Mouse (Mus musculus) gastrocnemius, postnatal 10 days (tissue): ENCODE data around the gene Frmd4b. TPM values are rescaled to one million over a fixed set of nuclear protein-coding genes. Genes with fewer than 3 reads are reported as not detected.

Experiments used
- DNase-seq: peaks from one replicate; pipeline ENCODE4 v3.0.0; 2021; ENCODE audit warnings: mixed read lengths
- long read RNA-seq, 2 experiments: library from polyadenylated mRNA; stranded (forward); transcript quantifications; one replicate each; pipeline ENCODE4 v2.0.0; 2021
- total RNA-seq, 2 experiments: library from RNA; stranded (reverse); gene quantifications; 2 replicates each; pipeline ENCODE4 v1.2.3; 2021

The Frmd4b gene
- 10 to 100 TPM; 20.2 to 25.4 TPM for total RNA-seq
- long read RNA-seq, experiment 1, full-length matches to known transcripts, result 7 of 16 reads
- long read RNA-seq, experiment 1, partial matches to known transcripts, result 0 of 16 reads
- long read RNA-seq, experiment 1, other reads (novel, unspliced or antisense), result 9 of 16 reads
- long read RNA-seq, experiment 2, full-length matches to known transcripts, result 4 of 16 reads
- long read RNA-seq, experiment 2, partial matches to known transcripts, result 1 of 16 reads
- long read RNA-seq, experiment 2, other reads (novel, unspliced or antisense), result 11 of 16 reads

DNA sequence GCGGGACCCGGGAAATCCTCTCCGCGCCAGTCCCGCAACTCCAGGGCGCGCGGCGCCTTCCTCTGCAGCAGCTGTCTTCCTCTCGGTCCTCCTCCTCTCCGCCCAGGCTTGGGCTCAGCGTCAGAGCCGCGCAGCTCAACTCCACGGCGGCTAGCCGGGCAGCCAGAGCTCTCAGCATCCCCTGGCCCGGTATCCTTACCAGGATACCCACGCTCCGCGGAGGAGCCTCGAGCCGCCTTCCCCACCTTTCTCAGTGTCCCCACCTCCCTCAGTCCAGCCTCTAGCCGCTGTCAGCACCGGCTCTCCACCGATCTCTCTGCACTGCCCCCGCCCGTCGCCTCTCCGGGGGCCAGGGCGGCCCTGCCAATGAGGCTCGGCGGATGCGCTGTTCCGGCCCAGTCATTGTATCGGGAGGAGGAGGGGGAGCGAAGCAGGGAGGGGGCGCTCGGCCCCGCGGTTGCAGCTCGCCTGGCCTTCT, at the start of gene Frmd4b:
TSS of gene Frmd4b (minus strand) at position 276 of the 478 bp plus-strand sequence.
- DNase-seq, result peak; percentile 47

DNA sequence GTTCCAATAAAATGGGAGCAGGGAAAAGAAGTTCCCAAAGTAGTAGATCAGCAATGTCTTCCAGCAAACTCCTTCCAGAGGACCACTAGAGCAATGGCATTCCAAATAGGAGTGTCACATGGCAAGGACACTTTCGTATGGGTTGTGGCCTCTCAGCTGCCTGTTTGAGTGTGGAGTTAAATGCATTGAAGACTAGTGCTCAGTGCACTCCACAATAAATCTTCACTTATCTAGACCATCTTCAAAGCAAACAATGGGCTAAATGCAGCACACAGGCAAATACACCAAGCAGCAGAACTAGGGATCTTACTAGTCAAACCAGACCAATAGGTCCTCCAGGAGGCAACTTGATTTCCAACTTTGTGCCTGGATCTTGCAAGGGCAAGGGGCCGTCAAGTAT, 49.1 kb upstream of the Frmd4b start:
- DNase-seq, result no peak

DNA sequence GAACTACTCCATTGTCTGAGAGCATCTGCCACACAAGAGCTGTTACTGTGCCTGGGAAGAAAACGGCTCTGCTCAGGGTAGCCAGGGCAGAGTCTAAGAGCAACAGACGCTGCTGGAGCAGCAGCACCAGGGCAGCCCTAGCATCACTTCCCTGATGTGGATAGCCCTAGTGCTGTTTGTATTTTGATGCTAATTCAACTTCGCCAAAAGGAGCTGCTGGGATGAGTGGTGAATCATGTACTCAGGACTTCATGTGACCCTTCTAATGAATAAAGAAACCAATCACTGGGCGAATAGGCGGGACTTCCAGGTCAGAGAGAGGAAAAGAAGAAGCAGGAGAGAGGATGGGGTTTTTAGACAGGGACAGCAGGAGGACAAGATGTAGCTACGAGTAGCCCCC, 41.6 kb upstream of the Frmd4b start:
- DNase-seq, result no peak

DNA sequence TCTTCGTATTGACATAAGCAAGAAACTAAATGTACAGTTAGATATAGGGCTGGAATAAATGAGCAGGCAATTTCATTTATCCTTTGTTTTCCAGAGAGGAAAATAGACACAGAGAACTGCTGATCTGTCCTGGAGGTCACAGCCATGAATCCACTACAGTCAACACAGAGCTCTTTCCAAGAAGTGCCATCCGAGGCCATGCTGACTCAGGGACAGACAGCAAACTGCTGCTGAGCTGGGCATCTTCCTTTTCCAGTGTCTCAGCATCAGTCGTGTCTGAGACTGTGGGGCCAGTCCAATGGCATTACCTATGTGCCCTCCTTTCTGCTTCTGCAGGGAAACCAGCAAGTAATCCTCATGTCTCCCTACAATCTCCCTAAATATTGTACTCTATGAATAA, 38.6 kb upstream of the Frmd4b start:
- no peak for DNase-seq

DNA sequence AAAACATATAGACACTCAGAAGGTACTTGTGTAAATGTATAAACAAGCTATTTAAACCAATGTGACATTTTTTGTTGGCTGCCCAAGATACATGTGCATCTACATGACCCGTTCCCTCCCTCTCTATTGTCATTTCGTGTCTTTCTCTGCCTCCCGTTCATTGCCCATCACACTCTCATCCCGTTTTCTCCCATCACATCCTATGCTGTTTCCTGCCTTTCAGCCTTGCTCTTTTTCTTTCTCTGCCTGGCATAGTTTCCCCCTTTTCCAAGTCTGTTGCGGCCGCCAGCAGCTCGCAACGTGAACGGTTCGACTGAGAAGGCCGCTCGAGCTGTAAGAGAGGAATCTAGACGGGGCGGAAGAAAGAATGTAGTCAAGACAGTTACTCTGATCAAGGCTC, 30.2 kb upstream of the Frmd4b start:
- no peak for DNase-seq

DNA sequence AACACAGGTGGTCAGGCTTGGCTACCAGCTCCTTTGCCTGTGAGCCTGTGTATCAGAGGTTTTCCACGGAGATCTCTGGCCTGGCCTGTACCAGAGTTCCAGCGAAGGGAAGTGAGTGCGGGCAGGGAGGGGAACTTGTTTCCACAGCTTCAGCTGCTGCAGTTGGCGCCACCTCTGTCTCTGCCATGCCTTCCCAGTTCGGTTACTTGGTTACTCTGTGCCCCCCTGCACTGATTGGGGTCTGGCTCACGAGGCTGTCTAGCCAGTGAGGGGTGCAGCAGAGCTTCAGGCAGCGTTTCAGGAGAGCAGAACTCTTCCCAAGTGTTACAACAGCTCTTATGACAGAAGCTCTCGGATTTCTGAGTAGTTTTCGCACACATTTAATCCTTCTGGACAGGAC, 6.0 kb upstream of the Frmd4b start:
- no peak for DNase-seq

DNA sequence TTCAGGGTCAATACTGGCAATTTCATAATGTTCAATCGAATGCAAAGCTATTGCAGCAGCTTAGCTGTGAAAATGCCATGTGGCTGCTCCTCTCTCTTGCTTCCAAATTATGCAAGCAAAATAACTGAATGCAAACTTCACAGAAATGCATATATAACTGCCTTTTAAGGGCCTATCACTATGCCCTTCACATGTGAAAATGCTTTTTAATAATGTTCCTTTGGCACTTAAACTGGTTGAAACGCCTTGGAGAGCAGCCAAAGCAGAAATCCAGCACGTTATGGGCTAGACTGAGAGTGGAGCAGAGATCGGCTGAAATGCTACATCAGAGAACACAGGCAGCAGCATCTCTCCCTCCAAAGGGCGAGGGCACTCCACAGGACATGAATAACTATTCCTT, 4.9 kb upstream of the Frmd4b start:
- DNase-seq, result no peak

DNA sequence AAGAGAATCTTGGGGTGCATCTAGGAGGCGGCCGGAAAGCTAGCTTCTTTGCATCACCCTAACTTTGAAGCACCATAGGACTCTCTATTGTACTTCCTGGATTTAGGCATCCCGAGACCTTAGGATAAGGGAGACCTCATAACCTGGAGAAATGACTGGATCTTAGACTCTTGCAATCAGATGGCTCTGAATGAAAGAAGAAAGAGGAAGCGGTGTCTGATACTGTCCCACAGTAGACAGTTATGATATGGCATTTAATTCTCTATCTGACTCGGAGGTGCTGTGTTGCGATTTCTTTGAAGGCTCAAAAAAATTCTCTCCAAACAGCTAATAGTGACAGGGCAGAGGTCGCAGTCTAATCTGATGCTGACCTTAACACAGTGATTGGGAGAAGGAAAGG, 433 bp upstream of the Frmd4b start:
- no peak for DNase-seq

DNA sequence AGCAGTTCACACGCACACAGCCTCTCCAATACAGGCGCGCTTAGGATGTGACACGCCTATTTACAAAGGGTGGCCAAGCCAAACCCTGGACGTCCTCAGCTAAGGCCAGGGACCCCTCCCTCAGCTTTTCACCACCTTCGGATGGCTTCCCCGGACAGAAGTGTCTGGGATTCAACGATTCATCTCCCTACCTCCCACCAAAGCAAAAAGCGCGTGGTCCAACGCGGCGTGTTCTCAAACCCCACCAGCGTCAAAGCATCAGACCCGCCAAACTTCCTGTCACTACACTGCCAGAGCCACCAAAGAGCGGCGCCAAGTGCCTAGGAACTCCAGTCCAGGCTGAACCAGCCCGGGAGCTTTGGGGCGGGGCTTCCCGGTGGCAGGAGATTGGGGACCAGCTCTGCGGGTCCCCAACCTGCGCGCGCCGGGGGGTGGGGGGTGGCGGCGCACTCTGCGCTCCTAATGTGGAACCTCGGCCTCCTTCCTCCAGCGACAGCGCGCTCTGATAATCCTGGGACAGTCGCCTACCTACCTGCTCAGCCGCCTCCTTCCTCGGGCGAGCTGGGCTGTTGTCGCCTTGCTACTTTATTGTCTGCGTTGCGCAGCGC, 579 bp downstream of the Frmd4b start:
- DNase-seq, result peak; percentile 23

DNA sequence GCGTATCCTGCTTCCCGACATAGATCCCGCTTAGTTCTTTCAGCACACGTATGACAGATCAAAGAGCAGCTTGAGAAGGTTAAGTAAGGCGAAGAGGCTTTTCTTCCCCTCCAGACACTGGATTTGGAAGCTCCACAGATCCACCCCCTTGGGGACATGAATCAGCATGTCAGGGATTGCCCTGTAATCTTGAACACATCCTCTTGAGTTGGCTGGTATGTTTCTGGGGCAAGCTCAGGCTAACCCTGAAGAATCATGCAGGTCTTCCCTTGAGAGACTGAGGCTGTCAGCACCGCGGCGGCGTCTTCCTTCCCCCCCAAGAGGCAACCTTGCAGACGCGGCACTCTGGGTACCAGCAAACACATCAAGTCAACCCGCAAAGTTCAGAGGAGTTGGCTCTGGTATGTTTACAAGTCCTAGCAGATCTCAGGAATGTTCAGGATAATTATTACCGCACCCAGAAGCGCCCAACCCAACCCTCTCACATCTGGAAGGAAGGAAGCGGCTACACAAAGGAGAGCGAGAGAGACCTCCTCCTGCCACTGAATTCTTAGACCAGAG, 1.4 kb downstream of the Frmd4b start:
- DNase-seq, result no peak

DNA sequence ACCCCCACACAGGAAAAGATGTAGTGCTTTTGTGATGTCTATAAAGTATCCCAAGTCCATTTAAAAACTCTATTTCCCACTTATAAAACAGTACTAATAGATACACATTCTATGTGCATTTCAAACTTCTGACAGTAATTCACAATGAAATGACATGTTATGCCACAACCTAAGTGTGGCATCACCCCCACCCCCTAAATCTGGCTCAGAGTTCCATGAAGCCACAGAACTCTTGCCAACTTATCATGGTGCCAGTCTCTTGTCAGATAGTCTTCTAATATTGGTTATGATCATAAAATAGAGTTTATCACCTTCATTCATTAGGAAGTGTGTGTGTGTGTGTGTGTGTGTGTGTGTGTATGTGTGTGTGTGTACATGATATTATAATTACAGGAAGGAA, 3.2 kb downstream of the Frmd4b start:
- DNase-seq, result no peak

DNA sequence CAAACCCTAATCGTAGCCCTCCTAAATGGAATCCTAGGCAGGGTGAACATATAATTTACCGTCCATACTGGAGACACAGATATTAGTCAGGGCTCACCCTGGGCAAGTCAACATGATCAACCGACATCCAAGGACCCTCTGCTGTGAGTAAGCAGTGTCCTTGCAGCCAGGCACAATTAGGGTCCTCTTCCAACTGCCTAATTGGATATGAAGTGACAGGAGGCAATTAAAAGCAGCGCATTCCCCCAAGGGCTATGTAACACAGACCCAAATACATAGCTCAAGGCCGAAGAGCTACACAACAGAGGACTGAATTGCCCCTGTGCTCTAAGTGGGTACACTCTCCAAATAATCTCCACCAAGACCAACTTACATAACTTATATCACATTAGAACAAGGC, 4.5 kb downstream of the Frmd4b start:
- no peak for DNase-seq

DNA sequence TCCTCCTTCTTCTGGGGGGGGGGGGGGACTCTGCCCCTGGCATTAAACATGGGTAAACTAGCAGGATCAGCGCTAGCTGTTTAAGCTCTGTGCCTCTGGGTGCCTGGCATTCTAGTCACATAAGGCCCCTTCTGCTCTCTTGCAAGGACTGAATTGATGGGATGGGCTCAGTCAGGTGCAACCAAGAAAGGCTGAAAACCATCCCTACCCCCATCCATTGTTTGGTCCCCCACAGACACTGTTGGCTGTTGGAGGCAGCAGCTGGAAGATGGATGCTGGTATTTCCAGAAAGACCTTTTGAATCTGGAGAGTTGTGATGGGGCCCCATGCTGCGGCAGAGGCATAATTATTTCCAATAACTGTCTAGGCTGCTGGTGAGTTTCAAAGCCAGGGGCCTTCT, 7.3 kb downstream of the Frmd4b start:
- DNase-seq, result no peak

DNA sequence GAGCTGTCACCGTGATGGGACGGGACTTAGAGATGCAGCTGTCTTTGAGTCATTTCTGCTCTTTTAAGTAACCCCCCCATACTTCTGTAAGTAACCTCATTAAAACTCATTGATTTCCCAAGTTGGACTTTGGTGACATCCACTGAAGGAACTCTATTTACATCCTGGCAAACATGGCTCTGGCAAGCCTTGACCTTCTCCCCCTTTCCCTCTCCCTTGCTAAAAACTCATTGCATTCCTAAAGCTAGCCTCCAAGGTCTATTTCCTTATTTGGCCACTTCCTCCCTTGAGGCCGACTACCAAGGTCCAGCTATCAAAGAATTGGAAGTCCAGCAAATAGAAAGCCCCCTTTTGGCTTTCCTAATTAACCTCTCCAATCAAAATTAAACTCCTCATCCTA, 9.7 kb downstream of the Frmd4b start:
- DNase-seq, result no peak

DNA sequence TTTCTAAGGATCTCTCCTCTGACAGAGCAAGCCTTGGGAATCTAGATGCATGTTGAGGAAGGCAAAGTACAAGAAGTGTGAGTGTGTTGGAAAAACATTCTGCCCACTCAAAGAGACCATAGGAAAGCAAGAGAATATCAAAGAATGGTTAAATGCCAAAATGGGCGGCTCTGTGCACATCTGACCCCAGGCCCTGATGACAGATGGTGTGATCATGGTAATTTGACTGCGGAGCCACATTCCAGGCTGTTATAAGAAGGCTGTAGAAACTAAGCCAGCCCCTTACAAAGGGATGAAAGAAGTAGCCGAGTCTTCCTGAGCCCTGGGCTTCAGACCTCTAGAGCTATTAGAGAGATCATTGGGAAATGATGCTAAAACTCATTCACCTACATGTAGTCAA, 22.1 kb downstream of the Frmd4b start:
- no peak for DNase-seq

DNA sequence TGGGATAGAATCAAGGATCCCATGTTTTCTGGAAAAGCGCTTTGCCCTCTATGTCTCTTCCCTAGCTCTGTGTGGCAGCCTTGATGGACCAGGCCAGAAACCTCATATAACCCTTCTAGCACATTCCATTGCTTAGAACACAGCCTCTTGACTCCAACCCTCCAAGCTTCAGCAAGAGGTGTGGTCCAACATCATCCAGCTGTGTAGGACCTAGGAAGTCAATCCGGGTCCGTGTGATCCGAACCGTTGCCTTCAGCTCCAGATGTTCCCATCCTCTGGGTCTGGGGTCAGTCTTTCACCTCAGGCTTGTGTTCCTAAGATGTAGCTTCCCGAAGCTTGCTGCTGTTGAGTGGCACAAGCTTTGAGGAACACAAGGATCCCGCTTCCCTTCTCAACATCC, 22.8 kb downstream of the Frmd4b start:
- no peak for DNase-seq

DNA sequence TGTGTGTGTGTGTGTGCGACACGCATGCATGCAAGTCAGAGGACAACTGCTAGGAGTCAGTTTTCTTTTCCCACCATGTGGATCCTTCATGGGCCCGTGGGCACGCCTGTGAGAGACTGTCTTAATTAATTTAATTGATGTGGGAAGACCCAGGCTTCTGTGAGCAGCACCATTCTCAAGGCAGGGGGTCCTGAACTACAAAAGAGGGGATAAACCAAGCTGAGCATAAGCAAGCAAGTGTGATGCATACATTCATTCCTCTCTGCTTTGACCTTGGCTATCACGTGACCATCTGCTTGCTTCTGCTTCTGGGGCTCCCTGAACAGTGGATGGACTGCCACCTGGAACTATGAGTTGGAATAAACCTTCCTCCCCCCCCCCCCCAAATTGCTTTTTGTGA, 27.1 kb downstream of the Frmd4b start:
- DNase-seq, result no peak

DNA sequence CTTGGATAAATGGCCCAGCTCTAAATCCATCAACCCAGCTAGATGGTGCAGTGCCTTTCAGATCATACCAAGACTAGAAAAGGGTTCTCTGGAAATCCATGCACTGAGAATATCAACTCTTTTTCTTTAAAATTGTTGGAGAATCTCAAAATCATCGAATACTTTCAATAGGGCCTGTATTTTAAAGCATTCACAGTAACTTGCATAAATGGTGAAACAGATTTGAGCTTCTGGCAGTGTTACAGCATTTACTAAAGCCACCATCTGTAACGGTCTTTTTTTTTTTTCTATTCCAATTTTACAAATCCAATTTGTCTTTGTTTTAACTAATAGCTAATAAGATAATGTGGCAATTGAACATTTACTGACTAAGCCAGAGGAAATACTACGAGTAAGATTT, 27.8 kb downstream of the Frmd4b start:
- DNase-seq, result no peak

DNA sequence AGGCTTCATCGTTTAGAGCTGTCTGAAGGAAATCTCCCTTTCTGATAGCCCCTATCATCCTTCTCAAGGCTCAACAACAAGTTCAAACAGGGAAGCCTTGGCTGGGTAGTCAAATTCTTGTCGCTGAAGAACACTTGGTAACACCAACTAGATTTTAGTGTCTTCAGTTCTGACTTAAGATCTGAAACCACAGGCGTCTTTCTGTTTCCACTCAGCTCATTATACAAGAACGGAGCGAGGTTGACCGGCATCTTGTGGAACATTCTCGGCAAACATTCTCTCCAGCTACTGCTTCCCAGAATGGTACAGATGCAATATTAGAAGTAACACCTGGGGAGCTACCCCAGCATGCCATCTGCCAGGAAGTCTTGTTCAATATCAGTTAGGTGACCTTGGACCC, 28.3 kb downstream of the Frmd4b start:
- DNase-seq, result no peak

DNA sequence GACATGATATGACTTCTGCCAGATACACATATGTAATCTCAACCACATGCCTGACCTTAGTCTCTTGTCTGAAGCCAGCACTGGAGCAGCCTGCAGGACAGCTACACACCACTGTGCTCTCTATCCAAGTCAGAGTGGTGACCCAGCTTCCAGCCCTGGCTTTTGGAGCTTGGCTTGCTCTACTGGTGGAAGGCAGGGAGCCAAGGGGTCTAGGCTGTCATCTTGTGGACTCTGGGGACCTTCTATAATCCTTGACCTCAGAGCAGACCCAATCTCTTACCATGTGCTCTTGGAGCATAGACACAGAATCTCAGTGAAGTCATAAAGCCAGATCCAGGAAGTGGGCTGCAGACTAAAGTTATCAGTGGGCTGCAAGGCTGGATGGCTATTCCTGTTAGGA, 30.7 kb downstream of the Frmd4b start:
- no peak for DNase-seq

DNA sequence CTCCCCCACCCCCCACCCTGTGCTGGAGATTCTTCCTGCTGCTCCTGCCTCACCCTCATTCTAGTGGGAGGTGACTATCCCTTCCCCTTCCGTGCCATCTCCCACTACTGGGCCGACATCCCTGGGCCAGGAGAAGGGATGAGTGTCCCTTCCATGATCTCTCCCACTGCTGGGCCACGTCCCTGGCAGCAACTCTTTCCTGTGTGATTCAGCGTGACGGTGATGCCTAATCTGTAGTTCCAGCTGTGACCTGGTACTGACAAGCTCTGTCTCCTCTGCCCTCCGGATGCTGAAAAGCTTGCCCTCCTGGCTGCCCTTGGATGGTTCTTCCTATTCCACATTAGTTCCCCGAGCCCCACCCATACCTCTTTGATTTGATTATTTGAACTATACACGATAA, 31.3 kb downstream of the Frmd4b start:
- no peak for DNase-seq

DNA sequence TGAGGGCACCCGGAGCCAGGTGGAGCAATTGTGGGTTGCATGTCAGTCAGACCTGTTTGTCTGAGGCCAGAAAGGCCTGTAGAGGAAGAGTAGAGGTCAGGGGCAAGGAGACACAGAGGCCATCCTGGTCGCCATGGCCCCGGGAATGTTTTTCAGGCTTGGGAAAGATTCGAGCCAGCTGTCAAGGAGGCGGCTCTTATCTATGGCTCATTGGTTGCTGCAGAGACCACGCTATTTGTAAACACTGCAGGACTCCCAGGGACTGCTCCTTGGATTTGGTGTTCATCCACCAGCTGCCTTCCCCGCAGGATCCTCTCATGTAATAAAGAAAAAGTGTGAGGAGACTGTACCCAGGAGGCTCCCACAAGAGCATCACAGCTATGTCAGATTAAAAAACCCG, 34.6 kb downstream of the Frmd4b start:
- no peak for DNase-seq

DNA sequence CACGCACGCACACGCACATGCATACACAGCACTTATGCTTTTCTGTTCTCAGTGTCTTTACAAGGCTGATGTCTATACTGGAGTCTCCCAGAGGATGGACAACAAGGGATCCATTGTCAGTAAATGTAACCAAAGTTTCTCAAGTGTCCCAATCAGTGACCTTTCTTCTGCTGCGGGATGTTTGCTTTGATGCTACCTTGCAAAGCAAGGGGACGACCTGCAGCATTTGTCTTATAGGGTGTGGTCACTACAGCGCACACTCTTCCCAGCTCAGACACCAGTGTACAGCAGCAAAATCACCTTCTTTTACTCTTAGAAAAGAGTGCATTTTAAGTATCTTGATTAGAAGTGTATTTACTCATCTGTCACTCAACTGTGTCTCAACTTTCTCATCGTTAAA, 35.4 kb downstream of the Frmd4b start:
- no peak for DNase-seq

DNA sequence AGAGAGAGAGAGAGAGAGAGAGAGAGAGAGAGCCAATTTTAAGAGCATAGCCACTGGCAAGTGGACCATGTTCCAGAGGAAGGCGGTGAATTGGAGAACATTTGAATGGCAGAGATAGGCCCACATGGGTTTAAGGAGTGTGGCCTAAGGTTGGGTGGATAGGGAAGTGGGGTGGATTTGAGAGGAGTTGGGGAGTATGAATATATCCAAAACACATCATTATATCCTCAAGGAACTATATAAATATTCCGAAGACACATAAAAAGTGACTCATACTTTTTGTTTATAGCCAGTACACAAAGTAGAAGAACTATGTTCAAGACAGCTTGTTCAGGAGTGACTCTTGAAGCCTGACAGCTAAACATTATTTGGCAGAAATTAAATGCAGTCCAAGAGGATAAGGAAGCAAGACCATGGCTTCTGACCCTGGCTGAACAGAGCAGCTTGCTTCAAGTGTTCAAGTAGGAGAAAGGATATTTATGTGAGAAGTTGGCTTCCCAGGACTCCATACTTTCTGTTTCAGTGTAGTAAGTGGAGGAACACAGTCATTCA, 36.8 kb downstream of the Frmd4b start:
- DNase-seq, result no peak
